Mouse (Mus musculus): ENCODE results near the gene Sstr4. TPM values are rescaled to one million over a fixed set of nuclear protein-coding genes. Genes with fewer than 3 reads are reported as not detected.

Sstr4 gene
- polyA plus RNA-seq, 1 experiment: 0.36 TPM

DNA sequence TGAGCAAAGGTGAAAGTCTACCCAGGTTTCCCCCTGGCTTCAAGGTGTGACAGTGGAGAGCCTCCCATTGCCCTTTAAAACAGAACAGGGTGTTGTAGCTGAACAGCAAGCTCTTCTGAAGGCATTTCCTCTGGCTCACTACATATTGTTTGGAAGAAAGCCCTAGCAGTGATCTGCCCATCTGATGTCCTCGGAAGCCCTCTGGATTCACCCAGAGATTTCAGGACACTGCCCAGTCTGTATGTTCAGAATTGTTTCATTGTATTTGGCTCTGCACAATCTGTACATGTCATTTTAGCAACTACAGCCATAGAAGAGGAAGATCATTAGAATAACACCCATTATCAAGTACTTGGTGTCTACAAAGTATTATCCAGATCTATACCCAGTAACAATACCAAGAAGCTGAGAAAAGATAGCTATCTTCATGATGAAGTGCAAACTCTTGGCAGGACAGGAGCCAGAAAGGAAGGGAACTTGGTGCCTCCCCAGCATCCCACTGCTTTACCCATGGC is 15.2 kb upstream of the Sstr4 start:
- Histone ChIP-seq H3K27ac (ENCODE audit: insufficient read depth, low read depth, low read length) (no peak overlapping the region), H3K4me1 (ENCODE audit: control insufficient read depth, insufficient read depth, low read length) (no peaks in the 10 kb centered on the region), H3K36me3 (ENCODE audit: control insufficient read depth, insufficient read depth, low read length) (no peaks in the 10 kb centered on the region), H3K27me3 (replicated peaks; ENCODE audit: control insufficient read depth, insufficient read depth, low read length) (no peaks in the 10 kb centered on the region), H3K4me3 (ENCODE audit: insufficient read depth, low read depth, low read length) (no peak overlapping the region)
- WGBS: 71% methylated on average over 1 of the region's 1 CpGs
- no peak for DNase-seq
- TF ChIP-seq CTCF (conservative IDR thresholded peaks at IDR 0.05; ENCODE audit: insufficient read depth, insufficient read length, low read depth, low read length) (no peak), POLR2A (IDR thresholded peaks at IDR 0.05; ENCODE audit: low read depth, low read length) (no peak)

DNA sequence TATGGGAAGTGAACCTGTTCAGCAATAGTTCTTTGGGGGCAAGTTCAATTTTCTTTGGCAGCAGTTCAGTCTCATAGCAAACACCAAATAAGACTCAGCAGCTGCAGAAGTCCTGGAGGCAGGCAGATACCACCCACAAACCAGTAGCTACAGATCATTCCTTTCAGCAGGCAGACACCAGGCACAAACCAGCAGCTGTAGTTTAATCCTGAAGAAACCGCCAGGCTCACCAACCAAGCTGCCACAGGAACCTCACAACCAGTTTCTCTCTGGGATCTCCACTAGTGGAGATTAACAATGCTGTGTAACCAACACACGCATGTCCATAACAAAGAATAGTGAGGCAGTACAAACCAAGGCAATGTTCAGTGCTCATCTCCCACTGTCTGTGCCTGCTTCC is 14.1 kb upstream of the Sstr4 start:
- H3K27me3 ChIP-seq (replicated peaks; ENCODE audit: control insufficient read depth, insufficient read depth, low read length): no peaks in the 10 kb centered on the region
- no peaks in the 10 kb centered on the region for H3K4me1 ChIP-seq (ENCODE audit: control insufficient read depth, insufficient read depth, low read length)
- TF ChIP-seq CTCF (conservative IDR thresholded peaks at IDR 0.05; ENCODE audit: insufficient read depth, insufficient read length, low read depth, low read length): no peak
- no peak for TF ChIP-seq POLR2A (IDR thresholded peaks at IDR 0.05; ENCODE audit: low read depth, low read length)
- no peak overlapping the region for H3K27ac ChIP-seq (ENCODE audit: insufficient read depth, low read depth, low read length)
- no peaks in the 10 kb centered on the region for H3K36me3 ChIP-seq (ENCODE audit: control insufficient read depth, insufficient read depth, low read length)
- DNase-seq: no peak
- 94% methylated on average over 2 of the region's 2 CpGs for WGBS
- no peak overlapping the region for H3K4me3 ChIP-seq (ENCODE audit: insufficient read depth, low read depth, low read length)

DNA sequence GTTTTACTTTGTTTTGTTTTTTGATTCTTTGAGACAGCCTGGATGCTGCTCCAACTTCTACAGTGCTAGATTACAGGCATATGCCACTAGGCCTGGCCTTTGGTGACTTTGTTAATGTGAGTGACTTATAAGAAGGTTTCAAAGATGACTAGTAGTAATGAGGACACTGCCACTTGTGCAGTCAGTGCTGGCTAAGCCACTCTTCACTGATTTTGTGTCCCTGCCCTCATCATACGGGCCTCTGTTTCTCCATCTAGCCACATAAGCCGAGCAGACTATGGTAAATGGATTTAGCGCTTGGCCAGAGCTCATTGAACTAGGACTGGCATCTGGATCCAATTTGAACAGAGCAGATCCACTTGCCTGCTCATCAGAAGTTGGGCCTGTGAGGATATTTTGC is 8.7 kb upstream of the Sstr4 start:
- no peak overlapping the region for H3K27ac ChIP-seq (ENCODE audit: insufficient read depth, low read depth, low read length)

DNA sequence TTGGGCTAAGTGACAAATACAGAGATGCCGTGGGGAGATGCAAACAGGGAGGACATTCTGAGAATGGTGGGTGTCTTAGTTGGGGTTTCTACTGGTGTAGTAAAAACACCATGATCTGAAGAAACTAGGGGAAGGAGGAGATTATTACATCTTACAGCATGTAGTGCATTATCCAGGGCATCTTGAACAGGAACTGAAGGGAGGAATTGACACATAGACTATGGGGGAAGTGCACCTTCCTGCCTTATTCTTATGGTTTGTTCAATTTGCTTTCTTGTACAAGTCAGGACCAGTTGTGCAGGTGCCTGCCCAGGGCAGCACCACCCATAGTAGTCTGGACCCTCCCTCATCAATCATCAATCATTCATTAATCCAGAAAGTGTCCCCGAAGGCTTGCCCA is 8.2 kb upstream of the Sstr4 start:
- Histone ChIP-seq H3K27ac (ENCODE audit: insufficient read depth, low read depth, low read length) (no peak overlapping the region), H3K27me3 (replicated peaks; ENCODE audit: control insufficient read depth, insufficient read depth, low read length) (no peaks in the 10 kb centered on the region), H3K36me3 (ENCODE audit: control insufficient read depth, insufficient read depth, low read length) (no peaks in the 10 kb centered on the region), H3K4me1 (ENCODE audit: control insufficient read depth, insufficient read depth, low read length) (no peaks in the 10 kb centered on the region), H3K4me3 (ENCODE audit: insufficient read depth, low read depth, low read length) (no peak overlapping the region)
- no peak for DNase-seq
- TF ChIP-seq POLR2A (IDR thresholded peaks at IDR 0.05; ENCODE audit: low read depth, low read length) (no peak), CTCF (conservative IDR thresholded peaks at IDR 0.05; ENCODE audit: insufficient read depth, insufficient read length, low read depth, low read length) (no peak)
- WGBS: 77% methylated on average over 2 of the region's 2 CpGs

More for the DNA sequence above, 8.7 kb upstream of the Sstr4 start:
- Histone ChIP-seq H3K27me3 (replicated peaks; ENCODE audit: control insufficient read depth, insufficient read depth, low read length) (no peaks in the 10 kb centered on the region), H3K4me1 (ENCODE audit: control insufficient read depth, insufficient read depth, low read length) (no peaks in the 10 kb centered on the region), H3K4me3 (ENCODE audit: insufficient read depth, low read depth, low read length) (no peak overlapping the region), H3K36me3 (ENCODE audit: control insufficient read depth, insufficient read depth, low read length) (no peaks in the 10 kb centered on the region)
- TF ChIP-seq POLR2A (IDR thresholded peaks at IDR 0.05; ENCODE audit: low read depth, low read length) (no peak), CTCF (conservative IDR thresholded peaks at IDR 0.05; ENCODE audit: insufficient read depth, insufficient read length, low read depth, low read length) (no peak)
- no peak for DNase-seq
- 85% methylated on average over 3 of the region's 3 CpGs for WGBS

DNA sequence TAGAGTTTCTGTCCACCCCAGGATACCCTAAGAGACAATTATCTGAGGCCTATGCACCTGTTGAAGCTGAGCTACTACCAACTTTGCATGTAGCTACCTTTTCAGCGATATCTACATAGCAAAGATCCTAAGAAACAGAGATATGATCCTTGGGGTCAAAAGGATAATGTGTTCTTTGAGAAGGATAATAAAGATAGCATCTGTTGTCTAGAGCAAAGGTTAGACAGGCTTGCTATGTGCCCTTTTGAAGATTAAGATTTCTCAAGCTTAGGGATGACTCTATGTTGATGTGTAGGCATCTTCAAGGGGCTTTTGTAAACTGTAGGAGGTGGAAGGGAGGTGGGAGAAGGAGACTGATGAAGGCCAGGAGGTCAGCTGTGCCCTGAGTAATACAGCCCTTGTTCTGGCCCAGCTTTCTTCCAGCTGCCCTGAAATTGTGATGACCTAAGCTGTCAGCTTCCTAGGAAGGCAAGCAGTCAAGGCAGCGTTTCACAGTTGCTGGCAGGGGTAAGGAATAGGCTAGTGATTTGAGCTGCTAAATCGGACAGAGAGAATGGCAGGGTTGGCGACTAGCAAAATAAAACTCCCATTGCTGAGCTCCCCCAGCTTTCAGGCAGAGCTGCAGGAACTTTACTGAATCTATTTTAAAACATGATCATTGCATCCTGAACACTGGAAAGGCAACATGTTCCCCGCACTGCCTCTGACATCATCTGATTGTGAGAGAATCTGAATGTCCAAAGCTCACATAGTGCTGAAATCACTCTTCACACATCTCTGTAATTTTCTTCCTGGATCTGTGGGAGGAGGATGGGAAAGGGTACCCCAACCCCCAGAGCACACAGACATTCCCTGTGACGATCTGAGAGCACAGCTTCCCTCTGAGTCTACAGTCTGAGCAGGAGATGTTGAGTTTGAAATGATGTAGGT is 7.2 kb upstream of the Sstr4 start:
- TF ChIP-seq CTCF (conservative IDR thresholded peaks at IDR 0.05; ENCODE audit: insufficient read depth, insufficient read length, low read depth, low read length) (no peak), POLR2A (IDR thresholded peaks at IDR 0.05; ENCODE audit: low read depth, low read length) (no peak)
- WGBS: 54% methylated on average over 6 of the region's 6 CpGs
- no peaks in the 10 kb centered on the region for H3K27me3 ChIP-seq (replicated peaks; ENCODE audit: control insufficient read depth, insufficient read depth, low read length)
- no peaks in the 10 kb centered on the region for H3K4me1 ChIP-seq (ENCODE audit: control insufficient read depth, insufficient read depth, low read length)
- H3K27ac ChIP-seq (ENCODE audit: insufficient read depth, low read depth, low read length): no peak overlapping the region
- no peak overlapping the region for H3K4me3 ChIP-seq (ENCODE audit: insufficient read depth, low read depth, low read length)
- no peak for DNase-seq
- no peaks in the 10 kb centered on the region for H3K36me3 ChIP-seq (ENCODE audit: control insufficient read depth, insufficient read depth, low read length)

DNA sequence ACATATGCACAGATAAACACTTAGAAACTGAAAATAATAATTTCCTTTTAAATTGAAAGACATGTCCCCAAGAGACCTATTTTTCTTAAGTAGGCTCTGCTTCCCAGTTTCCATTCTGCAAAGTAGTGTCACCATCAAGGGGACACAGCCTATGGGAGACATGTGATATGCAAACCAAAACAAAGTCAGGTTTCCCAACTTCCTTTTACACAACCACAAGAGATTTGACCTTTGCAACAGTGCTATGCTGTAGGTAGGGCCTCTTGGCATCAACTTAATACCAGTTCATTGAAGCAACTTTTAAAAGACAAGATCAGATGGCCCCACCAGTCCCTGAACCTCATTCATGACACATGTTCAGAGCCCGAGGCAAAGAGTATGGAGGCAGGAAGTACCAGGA is 2.0 kb upstream of the Sstr4 start:
- Histone ChIP-seq H3K27me3 (replicated peaks; ENCODE audit: control insufficient read depth, insufficient read depth, low read length) (no peaks in the 10 kb centered on the region), H3K4me3 (ENCODE audit: insufficient read depth, low read depth, low read length) (no peak overlapping the region), H3K4me1 (ENCODE audit: control insufficient read depth, insufficient read depth, low read length) (no peaks in the 10 kb centered on the region), H3K36me3 (ENCODE audit: control insufficient read depth, insufficient read depth, low read length) (no peaks in the 10 kb centered on the region), H3K27ac (ENCODE audit: insufficient read depth, low read depth, low read length) (no peak overlapping the region)
- WGBS: 60% methylated on average over 1 of the region's 1 CpGs
- TF ChIP-seq POLR2A (IDR thresholded peaks at IDR 0.05; ENCODE audit: low read depth, low read length) (no peak), CTCF (conservative IDR thresholded peaks at IDR 0.05; ENCODE audit: insufficient read depth, insufficient read length, low read depth, low read length) (no peak)
- no peak for DNase-seq

DNA sequence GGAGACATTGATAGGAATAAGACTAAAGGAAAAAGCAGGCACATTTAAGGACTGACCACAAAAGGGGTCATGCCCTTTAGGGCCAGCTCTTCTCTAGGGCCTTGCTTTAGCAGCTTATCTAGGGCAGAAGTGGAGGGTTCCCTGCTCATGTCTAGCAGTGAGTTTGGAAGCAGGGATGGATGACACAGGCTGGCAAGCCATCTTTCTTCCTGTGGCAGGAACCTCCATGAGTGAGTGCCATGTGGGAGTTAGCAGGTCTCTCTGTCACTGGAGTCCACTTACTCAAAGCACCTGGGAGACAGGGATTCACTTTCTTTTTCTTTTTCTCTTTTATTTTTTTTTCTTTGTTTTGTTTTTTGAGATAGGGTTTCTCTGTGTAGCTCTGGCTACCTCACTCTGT is 1.3 kb upstream of the Sstr4 start:
- TF ChIP-seq POLR2A (IDR thresholded peaks at IDR 0.05; ENCODE audit: low read depth, low read length): no peak
- TF ChIP-seq CTCF (conservative IDR thresholded peaks at IDR 0.05; ENCODE audit: insufficient read depth, insufficient read length, low read depth, low read length): no peak
- H3K27ac ChIP-seq (ENCODE audit: insufficient read depth, low read depth, low read length): no peak overlapping the region

More for the DNA sequence above, 1.3 kb upstream of the Sstr4 start:
- DNase-seq: no peak
- Histone ChIP-seq H3K27me3 (replicated peaks; ENCODE audit: control insufficient read depth, insufficient read depth, low read length) (no peaks in the 10 kb centered on the region), H3K36me3 (ENCODE audit: control insufficient read depth, insufficient read depth, low read length) (no peaks in the 10 kb centered on the region), H3K4me1 (ENCODE audit: control insufficient read depth, insufficient read depth, low read length) (no peaks in the 10 kb centered on the region), H3K4me3 (ENCODE audit: insufficient read depth, low read depth, low read length) (no peak overlapping the region)

Data from kidney, adult 2 months (tissue).